Mouse (Mus musculus): ENCODE results near the gene Sde2.

DNA sequence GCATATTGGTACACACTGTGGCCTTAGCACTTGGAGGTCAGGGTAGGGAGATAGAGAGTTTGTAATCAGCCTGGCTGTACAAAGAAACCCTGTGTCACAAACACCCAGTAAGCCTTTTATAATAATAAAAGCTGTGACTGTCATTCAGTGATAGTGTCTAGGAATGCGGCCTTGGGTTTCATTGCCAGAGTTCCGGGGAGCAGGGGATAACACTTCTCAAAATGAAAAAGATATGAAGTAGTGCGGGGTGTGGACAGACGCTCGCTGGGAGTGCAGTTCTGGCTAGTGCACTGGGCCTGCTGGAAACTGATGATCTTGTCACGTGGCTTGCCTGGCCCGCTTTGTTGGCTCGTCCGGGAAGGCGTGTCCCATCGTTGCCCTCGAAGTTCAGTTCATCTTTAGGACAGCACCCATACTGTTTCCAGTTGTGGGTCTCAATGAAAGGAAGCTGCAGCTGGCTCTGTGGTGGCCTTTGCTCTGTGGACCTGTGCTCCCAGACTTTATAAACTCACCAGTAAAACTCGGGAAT lies 19.3 kb downstream of the Sde2 start:
- no peak for TF ChIP-seq CTCF (IDR thresholded peaks at IDR 0.05; ENCODE audit: borderline replicate concordance, control insufficient read depth, extremely low read depth, insufficient read depth, low read length, poor library complexity)
- TF ChIP-seq POLR2A (IDR thresholded peaks at IDR 0.05; ENCODE audit: control insufficient read depth, extremely low read depth, insufficient read depth, low read length, poor library complexity) = no peak
